Mouse (Mus musculus) limb, embryonic 11.5 days (tissue): ENCODE data around the gene Uchl1. TPM values are rescaled to one million over a fixed set of nuclear protein-coding genes. Genes with fewer than 3 reads are reported as not detected.
A peak's percentile ranks its signal among the peaks of the same experiment; 100 is the strongest.

Experiments
- ATAC-seq: fragments of 200-750 bp; cut with Nextera tagmentation; 2 replicates; pipeline ENCODE4 v1.8.0; 2017; ENCODE audit warnings: low read depth; ENCODE audit not compliant: insufficient number of reproducible peaks, low FRiP score, low TSS enrichment
- DNase-seq: peaks from one replicate; pipeline ENCODE4 v3.0.0-alpha.2; 2015; ENCODE audit warnings: low spot score
- H3K27ac ChIP-seq: fragments of 300-500 bp; sonication (generic); replicated peaks from 2 replicates; pipeline ENCODE4 v1.5.1; 2014; ENCODE audit warnings: low read depth, mild to moderate bottlenecking, low read length
- H3K27me3 ChIP-seq: fragments of 300-500 bp; sonication (generic); 2 replicates; pipeline ENCODE4 v1.6.1; 2014; ENCODE audit warnings: mild to moderate bottlenecking, low read length, mixed read lengths; ENCODE audit not compliant: control insufficient read depth, insufficient read depth
- H3K36me3 ChIP-seq: fragments of 300-500 bp; sonication (generic); 2 replicates; pipeline ENCODE4 v1.6.1; 2014; ENCODE audit warnings: mild to moderate bottlenecking, low read length, moderate library complexity, mixed read lengths; ENCODE audit not compliant: control insufficient read depth, insufficient read depth
- H3K4me1 ChIP-seq: fragments of 300-500 bp; sonication (generic); 2 replicates; pipeline ENCODE4 v1.6.1; 2014; ENCODE audit warnings: low read length, mixed read lengths; ENCODE audit not compliant: control insufficient read depth, insufficient read depth
- H3K4me2 ChIP-seq: fragments of 300-500 bp; sonication (generic); 2 replicates; pipeline ENCODE4 v1.6.1; 2014; ENCODE audit warnings: low read depth, mild to moderate bottlenecking, moderate library complexity; ENCODE audit not compliant: severe bottlenecking
- H3K4me3 ChIP-seq: fragments of 300-500 bp; sonication (generic); 2 replicates; pipeline ENCODE4 v1.5.1; 2014; ENCODE audit warnings: low read depth, low read length
- H3K9ac ChIP-seq: fragments of 300-500 bp; sonication (generic); 2 replicates; pipeline ENCODE4 v1.6.1; 2014; ENCODE audit warnings: mild to moderate bottlenecking, low read length
- H3K9me3 ChIP-seq: fragments of 300-500 bp; sonication (generic); 2 replicates; pipeline ENCODE4 v1.6.1; 2016; ENCODE audit warnings: low read length; ENCODE audit not compliant: control insufficient read depth
- WGBS: fragments of 180-500 bp; shearing (Covaris S2); extraction: QIAGEN DNeasy Blood & Tissue Kit; methylation state at CpG from one replicate; pipeline ENCODE4 v1.1.7; 2014; 5-methylcytosine and 5-hydroxymethylcytosine counted together
- polyA plus RNA-seq: library from polyadenylated mRNA; unstranded; fragments of >200 nt; fragmentation: Nextera tagmentation; extraction: Ambion mirVana; gene quantifications from 2 replicates; pipeline ENCODE4 v1.2.1, GENCODE M21; 2014

Gene Uchl1
- 42.6 and 57.8 TPM in 2 replicates for polyA plus RNA-seq

DNA sequence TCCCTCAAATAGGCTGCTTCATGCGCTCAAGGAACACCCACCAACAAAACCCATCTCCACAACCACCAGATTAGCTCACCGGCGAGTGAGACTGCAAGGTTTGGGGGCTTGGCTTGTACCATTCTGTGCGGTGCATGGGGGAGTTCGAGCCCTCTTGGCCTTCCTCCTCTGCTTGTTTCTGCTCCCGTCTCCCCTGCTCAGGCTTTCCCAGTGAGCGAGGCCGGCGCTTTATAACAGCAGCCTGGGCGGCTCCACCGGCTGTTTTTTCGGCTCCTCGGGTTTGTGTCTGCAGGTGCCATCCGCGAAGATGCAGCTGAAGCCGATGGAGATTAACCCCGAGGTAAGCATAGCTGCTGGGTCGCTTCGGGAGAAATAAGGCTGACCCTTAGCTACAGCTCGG is at the start of gene Uchl1:
Gene Uchl1, plus strand, starts transcription at position 109 of the 400 bp plus-strand sequence.
- H3K9me3 ChIP-seq, result no peaks in the 10 kb centered on the region
- ATAC-seq (peak; percentile 86; the same call in 1 of the 2 replicates), DNase-seq (peak; percentile 94)
- H3K4me1 ChIP-seq, result no peaks in the 10 kb centered on the region
- H3K27me3 ChIP-seq, result peaks cover 6% of the 10 kb centered on the region; the same call in 1 of the 2 replicates
- peak within 1 kb of the TSS; percentile 100 for H3K4me2 ChIP-seq
- H3K36me3 ChIP-seq, result no peaks in the 10 kb centered on the region
- peak within 1 kb of the TSS; percentile 47; the same call in 1 of the 2 replicates for H3K9ac ChIP-seq
- under 1% methylated on average over 20 of the region's 20 CpGs for WGBS
- H3K4me3 ChIP-seq, result peak within 1 kb of the TSS; percentile 59
- H3K27ac ChIP-seq, result no peak within 1 kb of the TSS

DNA sequence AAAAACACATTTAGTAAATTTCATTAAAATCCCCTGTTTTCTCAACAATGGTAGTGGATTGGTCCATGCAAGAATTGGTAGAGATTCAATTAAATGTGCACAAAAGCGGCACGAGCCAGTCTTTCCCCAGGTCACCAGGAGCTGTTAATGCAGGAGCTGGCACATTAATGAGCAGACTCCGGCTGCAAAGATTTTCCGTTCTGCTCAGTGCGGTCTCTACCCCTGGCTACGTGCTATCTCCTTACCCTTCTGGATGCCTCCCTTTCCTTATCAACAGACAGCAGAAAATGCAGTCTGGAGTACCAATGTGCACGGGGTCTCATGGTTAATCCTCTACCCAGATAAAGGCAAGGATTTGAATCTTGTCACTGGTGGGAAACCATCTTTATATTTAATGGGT is 48.1 kb upstream of the Uchl1 start:
- H3K9ac ChIP-seq, result no peak overlapping the region
- no peak overlapping the region for H3K27ac ChIP-seq
- ATAC-seq, result no peak
- DNase-seq, result no peak
- no peaks in the 10 kb centered on the region for H3K27me3 ChIP-seq
- WGBS, result 77% methylated on average over 7 of the region's 7 CpGs
- H3K9me3 ChIP-seq, result no peaks in the 10 kb centered on the region
- H3K4me2 ChIP-seq, result no peak overlapping the region
- no peaks in the 10 kb centered on the region for H3K4me1 ChIP-seq
- no peaks in the 10 kb centered on the region for H3K36me3 ChIP-seq
- no peak overlapping the region for H3K4me3 ChIP-seq

DNA sequence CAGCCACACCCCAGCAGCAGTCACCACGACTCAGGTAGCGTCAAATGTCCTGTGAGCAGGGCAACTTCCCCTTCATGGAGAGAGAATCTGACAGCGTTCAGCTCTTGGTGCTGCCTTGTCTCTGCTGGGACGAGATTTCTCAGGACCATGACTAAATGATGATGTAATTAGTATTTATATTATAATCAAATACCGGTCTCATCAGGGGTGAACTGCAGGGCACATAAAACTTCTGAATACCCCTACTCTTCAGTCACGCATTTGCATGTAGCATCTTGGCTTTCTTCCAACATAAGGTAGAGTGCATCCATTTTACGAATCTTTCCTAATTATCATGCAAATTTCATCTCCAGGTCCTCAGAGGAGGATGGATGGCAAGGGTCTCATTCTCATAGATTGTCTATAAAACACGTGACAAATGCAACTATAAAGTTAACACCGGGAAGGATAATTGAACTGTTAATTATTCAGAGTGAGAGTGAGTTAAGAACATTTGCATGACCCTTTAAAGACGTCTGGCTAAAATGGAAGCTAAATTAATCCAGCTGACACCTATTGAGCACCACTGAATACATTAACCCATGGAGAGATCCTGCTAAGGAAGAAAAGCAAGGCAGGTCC is 40.3 kb upstream of the Uchl1 start:
- DNase-seq, result no peak
- no peak overlapping the region for H3K4me3 ChIP-seq
- H3K4me2 ChIP-seq, result no peak overlapping the region
- no peak overlapping the region for H3K9ac ChIP-seq
- ATAC-seq, result no peak
- no peak overlapping the region for H3K27ac ChIP-seq
- no peaks in the 10 kb centered on the region for H3K9me3 ChIP-seq
- no peaks in the 10 kb centered on the region for H3K27me3 ChIP-seq
- WGBS, result 75% methylated on average over 10 of the region's 10 CpGs
- H3K4me1 ChIP-seq, result no peaks in the 10 kb centered on the region
- no peaks in the 10 kb centered on the region for H3K36me3 ChIP-seq

DNA sequence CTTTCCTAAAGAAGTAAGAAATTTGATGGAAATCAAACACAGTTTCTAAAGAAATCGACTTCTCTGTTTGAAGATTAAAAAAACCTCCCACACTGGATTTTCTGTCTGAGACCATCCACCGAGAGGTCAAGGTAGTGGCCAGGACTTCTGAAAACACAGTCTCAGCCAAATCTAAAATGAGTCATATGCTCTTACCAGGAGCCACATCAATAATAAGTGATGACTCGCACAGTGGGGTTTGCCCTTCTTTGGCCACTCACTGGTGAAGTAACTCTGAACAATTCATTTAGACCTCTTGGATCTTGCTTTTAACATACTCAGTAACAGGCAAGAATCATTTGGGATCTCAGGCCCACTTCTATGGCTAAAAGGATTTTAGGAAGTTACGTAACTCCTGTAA is 33.7 kb upstream of the Uchl1 start:
- WGBS, result 92% methylated on average over 4 of the region's 4 CpGs
- Histone ChIP-seq H3K4me3 (no peak overlapping the region), H3K27me3 (no peaks in the 10 kb centered on the region), H3K4me2 (no peak overlapping the region), H3K36me3 (no peaks in the 10 kb centered on the region), H3K27ac (no peak overlapping the region), H3K9ac (no peak overlapping the region), H3K9me3 (no peaks in the 10 kb centered on the region), H3K4me1 (no peaks in the 10 kb centered on the region)
- DNase-seq, result no peak
- ATAC-seq, result no peak

DNA sequence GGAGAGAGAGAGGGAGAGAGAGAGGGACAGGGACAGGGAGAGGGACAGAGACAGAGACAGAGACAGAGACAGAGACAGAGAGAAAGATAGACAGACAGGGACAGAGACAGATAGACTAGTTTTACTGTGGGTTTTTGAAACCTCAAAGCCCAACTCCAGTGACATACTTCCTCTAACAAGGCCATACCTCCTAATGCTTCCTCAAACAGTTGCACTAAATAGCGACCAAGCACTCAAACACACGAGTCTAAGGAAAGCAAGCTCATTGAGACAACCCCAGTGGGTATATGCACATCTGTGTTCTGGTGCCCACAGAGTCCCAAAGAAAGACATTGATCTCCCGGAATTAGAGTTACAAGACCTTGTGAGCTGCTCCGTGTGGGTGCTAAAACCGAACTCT is 32.6 kb upstream of the Uchl1 start:
- Histone ChIP-seq H3K27ac (no peak overlapping the region), H3K27me3 (no peaks in the 10 kb centered on the region), H3K4me2 (no peak overlapping the region), H3K36me3 (no peaks in the 10 kb centered on the region), H3K4me3 (no peak overlapping the region), H3K4me1 (no peaks in the 10 kb centered on the region), H3K9me3 (no peaks in the 10 kb centered on the region), H3K9ac (no peak overlapping the region)
- no peak for DNase-seq
- no peak for ATAC-seq
- WGBS, result 83% methylated on average over 5 of the region's 5 CpGs

DNA sequence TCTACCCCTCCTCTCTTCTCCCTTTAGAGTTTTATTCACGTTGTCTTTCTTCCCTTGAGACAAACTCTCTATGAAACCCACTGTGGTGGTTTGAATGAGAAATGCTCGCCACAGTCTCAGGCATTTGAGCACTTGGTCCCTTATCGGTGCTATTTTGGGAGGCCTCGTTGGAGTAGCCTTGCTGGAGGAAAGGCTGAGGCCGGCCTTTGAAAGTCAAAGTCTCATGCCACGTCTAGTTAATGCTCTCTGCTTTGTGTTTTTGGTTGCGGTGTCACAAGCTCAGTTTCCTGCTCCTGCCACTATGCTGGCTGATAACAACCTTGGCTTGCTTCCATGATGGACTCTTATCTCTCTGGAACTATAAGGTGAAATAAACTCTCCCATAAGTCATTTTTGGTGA is 28.4 kb upstream of the Uchl1 start:
- Histone ChIP-seq H3K36me3 (no peaks in the 10 kb centered on the region), H3K9me3 (no peaks in the 10 kb centered on the region), H3K9ac (no peak overlapping the region), H3K27me3 (no peaks in the 10 kb centered on the region), H3K27ac (no peak overlapping the region), H3K4me3 (no peak overlapping the region), H3K4me2 (no peak overlapping the region), H3K4me1 (0 out of 2 replicates have a peak, but pooled peaks cover 4% of the 10 kb centered on the region)
- DNase-seq (no peak), ATAC-seq (no peak)
- 80% methylated on average over 7 of the region's 7 CpGs for WGBS

DNA sequence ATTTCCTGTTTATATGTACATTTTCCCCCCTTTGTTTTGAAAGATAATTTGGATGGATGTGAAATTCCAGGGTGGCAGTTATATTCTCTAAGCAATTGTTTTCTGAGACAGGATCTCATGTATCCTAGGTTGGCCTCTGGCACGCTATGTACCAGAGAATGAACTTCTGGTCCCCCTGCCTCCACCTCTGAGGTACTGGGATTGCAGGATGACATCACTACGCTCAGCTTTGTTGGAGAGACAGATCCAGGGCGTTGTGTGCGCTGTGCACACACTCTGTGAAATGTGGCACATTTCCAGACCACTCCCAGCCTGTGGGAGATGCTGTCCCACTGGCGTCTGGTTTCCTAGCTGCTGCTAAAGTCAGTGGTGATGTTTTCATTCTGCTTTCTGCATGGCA is 21.7 kb upstream of the Uchl1 start:
- no peak overlapping the region for H3K9ac ChIP-seq
- H3K9me3 ChIP-seq, result no peaks in the 10 kb centered on the region
- DNase-seq (no peak), ATAC-seq (no peak)
- H3K4me1 ChIP-seq, result 0 out of 2 replicates have a peak, but pooled peaks cover 4% of the 10 kb centered on the region
- H3K4me3 ChIP-seq, result no peak overlapping the region
- no peaks in the 10 kb centered on the region for H3K27me3 ChIP-seq
- 79% methylated on average over 5 of the region's 5 CpGs for WGBS
- H3K27ac ChIP-seq, result no peak overlapping the region
- H3K4me2 ChIP-seq, result no peak overlapping the region
- H3K36me3 ChIP-seq, result no peaks in the 10 kb centered on the region

DNA sequence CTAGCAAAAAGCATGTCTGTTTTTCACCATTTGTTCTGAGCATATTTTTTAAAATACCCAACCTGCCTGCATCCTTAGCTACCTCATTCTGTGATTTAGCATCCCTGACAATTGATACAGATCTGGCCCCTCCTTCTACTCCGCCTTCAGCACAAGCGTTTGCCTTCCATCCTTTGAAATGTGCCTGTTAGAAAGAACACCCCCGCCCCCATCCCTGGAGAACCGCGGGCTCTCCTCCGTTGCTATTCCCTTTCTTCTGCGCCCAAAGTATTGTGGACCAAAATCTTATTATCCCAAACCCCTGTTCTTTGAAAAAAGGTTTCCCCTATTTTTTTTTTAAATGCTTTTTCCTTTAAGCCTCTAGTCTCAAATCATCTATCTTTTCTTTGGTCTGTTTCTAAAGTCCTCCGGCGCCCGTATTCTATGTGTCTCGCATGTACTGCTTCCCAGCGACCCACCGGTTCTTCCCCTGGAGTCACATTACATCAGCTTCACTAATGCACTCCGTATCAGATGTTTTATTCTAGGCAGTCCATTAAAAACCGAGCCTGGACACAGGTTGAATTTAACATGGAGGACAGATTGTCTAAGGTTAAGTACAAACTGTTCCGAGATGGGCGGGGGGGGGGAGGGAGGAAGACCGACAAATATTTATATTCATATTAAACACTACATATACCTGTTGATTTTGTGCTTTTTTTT is 551 bp upstream of the Uchl1 start:
- WGBS, result under 1% methylated on average over 18 of the region's 18 CpGs
- peak overlapping the region; percentile 59 for H3K4me3 ChIP-seq
- H3K36me3 ChIP-seq, result no peaks in the 10 kb centered on the region
- peak; percentile 32; the same call in 1 of the 2 replicates for ATAC-seq
- H3K9me3 ChIP-seq, result no peaks in the 10 kb centered on the region
- no peak overlapping the region for H3K9ac ChIP-seq
- H3K4me1 ChIP-seq, result no peaks in the 10 kb centered on the region
- DNase-seq, result no peak
- peak overlapping the region; percentile 100 for H3K4me2 ChIP-seq
- peaks cover 6% of the 10 kb centered on the region; the same call in 1 of the 2 replicates for H3K27me3 ChIP-seq
- no peak overlapping the region for H3K27ac ChIP-seq
